Mouse (Mus musculus) T-helper 17 cell (primary cell): ENCODE results near the gene Igf1r.

ENCODE experiments used
- in situ Hi-C, 2 experiments: fragments of 300-600 bp; cut with MboI, MseI; formaldehyde crosslinking; loops; 1 replicate in 1 of 2; 2 replicates in 1 of 2; pipeline ENCODE4 v1.15.1; 2025; ENCODE audit warnings: high pct_unique_total_duplicates in 2 of 2

Igf1r gene

DNA sequence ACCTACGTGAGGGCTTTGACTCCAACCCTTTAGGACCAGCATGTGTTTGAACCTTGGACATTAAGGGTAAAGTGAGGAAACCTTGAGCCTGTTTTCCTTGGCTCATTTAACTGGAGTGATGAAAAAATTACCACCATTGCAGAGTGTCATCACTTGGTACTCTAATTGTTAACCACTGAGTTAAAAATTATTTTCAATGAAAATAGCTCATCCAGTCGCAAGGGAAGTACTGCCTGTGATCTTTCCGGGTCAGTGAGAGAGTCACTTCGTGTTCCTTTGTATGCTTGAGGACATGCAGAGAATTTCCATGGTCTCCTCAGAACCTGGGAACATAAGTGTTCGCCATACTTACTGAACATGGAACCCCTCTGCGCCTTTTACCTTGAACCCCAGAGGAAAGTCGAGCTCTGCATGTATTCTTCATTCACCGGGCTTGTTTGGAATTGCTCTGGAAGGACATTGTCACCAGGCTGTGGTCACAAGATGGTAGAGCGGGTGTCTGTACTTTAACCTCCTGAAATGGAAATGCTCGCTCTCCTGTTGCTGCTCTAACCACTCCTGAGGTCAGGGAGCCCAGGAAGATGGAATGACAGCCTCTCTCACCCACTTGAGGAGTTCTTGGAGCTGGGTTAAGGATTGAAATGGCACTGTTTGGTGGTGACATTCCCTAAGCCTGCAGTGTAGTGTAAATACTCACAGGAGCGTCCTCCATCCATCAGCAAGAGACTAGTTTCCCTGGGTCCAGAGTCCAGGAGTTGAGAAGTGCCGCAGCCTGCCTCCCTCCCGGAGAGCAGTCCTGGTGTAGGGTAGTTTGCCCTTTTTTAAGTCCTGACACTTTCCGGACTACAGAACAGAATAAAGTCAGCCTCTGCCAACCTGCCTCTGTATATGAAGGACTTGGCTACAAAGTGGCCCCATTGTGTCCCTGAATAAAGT is 120.2 kb downstream of the Igf1r start:
- in situ Hi-C loops = loop anchor here in 1 of 2 experiments (10.0 kb wide), 1 partner anchor 1902 kb away; no protein-coding TSS in a partner anchor

GRCm38 (mm10) chr7:68073460-68073806 is 120.8 kb downstream of the Igf1r start:
- in situ Hi-C loops = loop anchor here in 1 of 2 experiments (10.0 kb wide), 1 partner anchor 1901 kb away; no protein-coding TSS in a partner anchor

GRCm38 (mm10) chr7:68074748-68075147 is 122.1 kb downstream of the Igf1r start:
- in situ Hi-C loops = loop anchor here in 1 of 2 experiments (10.0 kb wide), 1 partner anchor 1900 kb away; no protein-coding TSS in a partner anchor

- in situ Hi-C loops = loop anchor here in 1 of 2 experiments (10.0 kb wide), 1 partner anchor 1899 kb away; no protein-coding TSS in a partner anchor
These were observed 122.8 kb downstream of the Igf1r start for GRCm38 (mm10) chr7:68075401-68075800.

GRCm38 (mm10) chr7:68080122-68080845 is 127.7 kb downstream of the Igf1r start:
- in situ Hi-C loops = no loop called here

GRCm38 (mm10) chr7:68085338-68085737 is 132.7 kb downstream of the Igf1r start:
- in situ Hi-C loops = no loop called here

- in situ Hi-C loops = no loop called here
These were observed 133.3 kb downstream of the Igf1r start for GRCm38 (mm10) chr7:68085870-68086341.

DNA sequence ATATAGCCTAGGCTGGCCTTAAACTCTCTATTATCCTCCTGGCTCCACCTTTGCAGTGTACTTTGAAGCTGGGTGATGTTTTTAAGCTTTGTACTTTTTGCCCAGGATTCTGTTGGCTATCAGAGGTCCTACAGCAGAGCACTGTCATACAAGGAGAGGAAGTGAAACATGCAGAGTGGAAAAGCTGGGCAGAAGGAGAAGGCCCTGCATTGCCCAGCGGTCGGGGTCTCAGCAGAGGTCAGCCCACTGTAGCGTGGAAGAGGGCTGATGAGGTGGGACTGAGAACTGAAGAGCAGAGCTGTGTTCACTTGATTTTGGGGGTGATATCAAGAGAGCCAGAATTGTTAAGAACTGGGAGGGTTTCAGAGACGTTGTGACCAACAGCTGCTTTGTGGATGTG is 134.9 kb downstream of the Igf1r start:
- in situ Hi-C loops = no loop called here

DNA sequence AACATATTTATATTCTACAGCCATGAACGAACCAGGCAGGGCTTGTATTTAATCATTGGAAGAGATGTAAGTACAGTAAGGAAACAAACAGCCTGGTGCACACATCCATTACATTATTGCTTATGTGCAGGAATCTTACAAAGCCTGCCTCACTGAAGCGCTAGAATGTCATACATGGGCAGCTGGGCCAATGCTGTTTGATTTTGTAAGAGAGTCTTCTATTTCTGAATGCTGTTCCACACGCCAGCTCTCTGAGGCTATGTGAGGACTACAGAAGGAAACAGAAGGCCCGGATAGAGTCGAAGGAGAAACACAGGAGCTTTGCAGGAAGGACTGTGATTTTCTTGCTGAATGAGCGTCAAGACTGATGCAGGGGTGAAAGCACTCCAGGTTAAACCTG is 136.2 kb downstream of the Igf1r start:
- in situ Hi-C loops = no loop called here

- in situ Hi-C loops = no loop called here
These were observed 137.1 kb downstream of the Igf1r start for GRCm38 (mm10) chr7:68089725-68090124.

GRCm38 (mm10) chr7:68090576-68090975 is 137.9 kb downstream of the Igf1r start:
- in situ Hi-C loops = no loop called here

DNA sequence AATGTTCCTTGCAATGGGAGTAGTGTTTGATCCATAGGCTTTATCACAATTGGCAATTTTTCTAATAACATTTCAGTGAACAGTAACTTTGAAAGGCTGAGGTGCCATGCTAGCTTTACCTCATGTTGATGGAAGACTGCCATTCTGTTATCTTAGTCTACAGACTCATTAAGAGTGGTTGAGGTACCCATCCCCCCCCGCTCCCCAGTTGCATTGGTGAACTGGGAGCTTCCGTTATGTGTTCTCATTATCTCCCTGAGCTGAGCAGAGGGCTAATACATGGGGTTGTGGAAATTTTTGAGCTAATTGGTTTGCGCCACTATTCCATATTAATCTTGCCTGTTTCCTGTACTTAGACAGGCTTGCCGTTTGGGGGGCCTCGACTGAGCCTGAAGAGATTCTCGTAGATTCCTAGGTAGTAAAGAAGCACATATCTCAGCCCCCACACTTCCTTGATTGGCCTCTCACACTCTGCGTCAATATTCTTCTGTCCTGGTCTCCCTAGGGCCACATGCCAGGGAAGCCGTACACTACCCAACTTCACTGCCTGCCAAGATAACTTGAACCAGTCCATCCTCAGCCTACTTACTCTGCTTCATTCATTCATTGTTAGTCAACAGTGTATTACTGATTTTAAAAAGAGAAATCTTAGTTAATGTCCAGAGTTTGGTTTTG is 139.8 kb downstream of the Igf1r start:
- in situ Hi-C loops = no loop called here

DNA sequence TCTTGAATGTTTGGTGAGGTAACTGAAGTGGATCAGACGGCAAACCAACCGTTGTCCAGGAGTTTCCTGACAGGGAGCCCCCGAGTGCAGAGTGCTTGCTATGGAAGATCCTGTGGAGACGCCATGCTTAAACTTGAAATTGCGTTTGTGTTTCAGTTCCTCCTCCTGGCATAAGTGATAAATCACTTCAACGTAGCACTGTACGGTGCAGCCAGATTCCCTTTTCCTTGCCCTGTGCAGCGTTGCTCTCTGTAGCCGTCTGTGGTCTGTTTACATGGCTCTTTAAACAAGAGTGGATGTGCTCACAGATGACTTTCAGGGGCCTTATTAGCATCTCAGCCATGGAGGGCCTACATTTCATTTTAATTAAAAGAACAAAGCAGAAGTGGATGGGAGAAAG is 141.2 kb downstream of the Igf1r start:
- in situ Hi-C loops = no loop called here

DNA sequence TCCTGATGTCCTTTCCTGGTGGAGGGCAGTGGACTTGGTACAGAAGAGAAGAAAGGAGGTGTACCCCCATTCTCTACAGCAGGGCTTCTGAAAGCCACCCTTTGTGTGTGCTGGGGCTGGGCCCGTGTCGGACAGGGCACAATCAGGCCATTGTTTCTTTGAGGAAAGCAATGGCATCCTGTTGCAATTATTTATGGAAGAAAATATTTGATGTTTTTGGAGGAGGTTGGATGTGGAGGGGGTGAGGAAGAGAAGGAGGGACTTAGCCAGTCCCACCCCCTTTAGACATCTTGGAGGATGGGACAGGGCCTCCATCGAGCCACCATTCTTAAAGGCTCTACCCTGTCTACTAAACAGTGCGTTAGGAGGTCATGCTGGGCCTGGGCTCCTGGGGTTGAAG is 142.9 kb downstream of the Igf1r start:
- in situ Hi-C loops = no loop called here

- in situ Hi-C loops = no loop called here
These were observed 143.8 kb downstream of the Igf1r start for GRCm38 (mm10) chr7:68096411-68096810.

DNA sequence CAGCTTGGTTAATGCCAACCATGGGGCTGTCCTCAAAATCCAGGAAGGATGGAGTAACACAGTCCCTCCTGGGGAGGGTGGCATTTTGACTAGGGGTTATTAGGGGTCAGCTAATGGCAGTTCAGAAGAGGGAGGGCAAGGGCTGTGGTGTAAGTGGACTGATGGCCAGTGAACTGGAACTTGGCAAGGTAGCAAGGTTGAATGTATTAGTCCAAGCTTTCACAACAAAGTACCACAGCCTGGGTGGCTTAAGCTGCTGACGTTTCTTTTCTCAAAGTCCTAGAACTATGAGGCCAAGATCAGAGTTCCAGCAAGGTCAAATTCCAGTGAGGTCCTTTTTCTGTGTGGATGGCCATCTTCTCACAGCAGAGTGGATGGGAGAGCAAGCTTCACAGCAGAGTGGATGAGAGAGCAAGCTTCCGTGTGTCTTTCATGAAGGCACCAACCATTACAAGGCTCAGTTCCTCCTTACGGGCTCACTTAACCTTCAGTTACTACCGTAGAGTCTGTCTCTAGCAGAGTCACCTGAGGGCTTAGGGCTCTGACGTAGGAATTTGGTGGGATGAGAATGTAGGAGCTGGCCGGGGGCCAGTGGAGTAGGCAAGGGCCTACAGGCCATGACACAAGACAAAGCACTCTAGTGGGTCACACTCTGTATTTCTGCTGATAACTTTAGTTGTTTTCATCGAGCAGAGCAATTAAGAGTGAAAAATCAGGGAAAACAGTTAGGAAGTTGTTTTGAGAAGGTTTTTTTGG is 144.6 kb downstream of the Igf1r start:
- in situ Hi-C loops = no loop called here

DNA sequence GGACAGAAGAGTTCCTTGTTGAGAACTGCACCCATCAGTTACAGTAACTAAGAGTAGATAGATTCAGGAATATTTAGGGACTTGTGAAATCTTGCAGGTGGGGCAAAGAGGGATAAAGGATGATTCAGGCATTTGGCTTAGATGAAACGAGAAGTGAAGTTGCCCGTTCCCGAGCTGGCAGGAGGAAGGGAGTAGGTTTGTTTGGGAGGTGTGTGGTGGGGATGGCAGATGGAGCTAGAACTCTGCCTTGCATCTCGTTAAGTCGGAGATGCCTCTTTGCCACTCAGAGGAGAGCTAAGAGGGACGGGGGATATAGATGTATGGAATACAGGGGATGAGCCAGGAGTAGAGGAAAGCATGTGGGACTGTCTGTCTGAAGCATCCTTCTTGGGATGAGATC is 145.5 kb downstream of the Igf1r start:
- in situ Hi-C loops = no loop called here

DNA sequence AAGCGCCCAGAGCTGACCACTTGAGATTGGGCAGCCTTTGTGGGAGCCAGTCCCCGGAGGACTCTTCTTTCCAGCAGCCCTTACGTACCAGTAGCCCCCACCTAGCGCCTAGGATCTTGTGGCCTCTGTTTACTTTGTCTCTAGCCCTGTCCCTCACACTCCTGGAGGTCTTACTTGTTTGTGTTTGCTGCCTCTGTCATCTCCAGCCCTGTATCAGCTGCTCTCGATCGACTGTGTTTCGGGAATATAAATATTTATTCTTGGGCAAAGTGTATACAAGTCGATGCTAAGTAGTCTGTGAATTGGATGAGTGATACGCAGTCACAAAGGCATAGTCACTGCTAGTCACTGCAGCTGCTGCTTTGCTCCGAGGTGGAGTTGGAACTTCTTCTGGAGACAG is 147.8 kb downstream of the Igf1r start:
- in situ Hi-C loops = no loop called here

DNA sequence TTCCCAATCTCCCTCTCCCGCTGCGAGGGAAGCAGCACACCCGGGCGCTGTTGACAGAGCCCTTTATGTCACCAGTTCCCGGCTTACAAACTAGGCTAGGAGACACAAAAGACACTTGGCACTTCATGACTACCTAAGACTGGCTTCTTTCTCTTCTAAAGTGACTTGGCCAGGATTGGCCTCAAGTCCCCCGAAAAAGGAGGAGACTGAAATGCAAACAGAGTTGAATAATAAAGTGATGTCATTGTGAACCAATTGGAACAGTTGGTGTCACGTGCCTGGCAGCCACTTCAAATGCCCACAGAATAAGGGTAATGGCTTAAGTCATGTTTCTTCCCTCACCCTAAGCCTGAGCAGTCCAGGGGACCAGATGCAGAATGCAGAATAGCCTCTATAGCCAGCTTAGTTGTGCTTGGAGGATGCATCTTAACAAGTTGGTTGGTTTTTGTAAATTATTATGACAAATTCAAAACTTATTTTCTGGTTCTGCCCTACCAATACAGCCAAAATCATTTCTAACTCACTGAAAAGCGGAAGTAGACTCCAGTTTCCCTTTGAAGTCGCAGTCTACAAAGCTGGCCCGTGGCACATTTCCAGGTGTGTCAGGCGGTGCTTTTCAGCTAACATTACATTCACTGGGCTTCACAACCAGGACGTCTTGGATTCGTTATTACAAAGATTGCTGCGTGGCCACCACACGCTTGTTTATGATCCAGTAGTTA is 150.0 kb downstream of the Igf1r start:
- in situ Hi-C loops = no loop called here

- in situ Hi-C loops = no loop called here
These were observed 150.5 kb downstream of the Igf1r start for GRCm38 (mm10) chr7:68103178-68103530.
